Mouse (Mus musculus) heart, embryonic 13.5 days (tissue): Measurements from ENCODE around the gene Cars. TPM values are rescaled to one million over a fixed set of nuclear protein-coding genes. Genes with fewer than 3 reads are reported as not detected.
"Not testable (repeated sequence)": the region's sequence is repeated elsewhere in the genome, so short reads cannot be mapped to it uniquely, and the experiment has no call there.

Experiments used
- ATAC-seq: fragments of 200-750 bp; cut with Nextera tagmentation; 2 replicates; pipeline ENCODE4 v1.8.0; 2017; ENCODE audit warnings: moderate TSS enrichment; ENCODE audit not compliant: insufficient number of reproducible peaks, low FRiP score, low TSS enrichment; ENCODE audit errors: extremely low read depth
- H3K27ac ChIP-seq: fragments of 300-500 bp; sonication (generic); replicated peaks from 2 replicates; pipeline ENCODE4 v1.5.1; 2015; ENCODE audit warnings: moderate library complexity, mild to moderate bottlenecking, inconsistent platforms
- H3K27me3 ChIP-seq: fragments of 300-500 bp; sonication (generic); replicated peaks from 2 replicates; pipeline ENCODE4 v1.6.1; 2015; ENCODE audit warnings: mild to moderate bottlenecking, inconsistent platforms
- H3K36me3 ChIP-seq: fragments of 300-500 bp; sonication (generic); 2 replicates; pipeline ENCODE4 v1.6.1; 2015; ENCODE audit warnings: mild to moderate bottlenecking, inconsistent platforms
- H3K4me1 ChIP-seq: fragments of 300-500 bp; sonication (generic); 2 replicates; pipeline ENCODE4 v1.6.1; 2015; ENCODE audit warnings: inconsistent platforms
- H3K4me2 ChIP-seq: fragments of 300-500 bp; sonication (generic); 2 replicates; pipeline ENCODE4 v1.6.1; 2015; ENCODE audit warnings: inconsistent platforms, mild to moderate bottlenecking, moderate library complexity
- H3K4me3 ChIP-seq: fragments of 300-500 bp; sonication (generic); 2 replicates; pipeline ENCODE4 v1.5.1; 2015; ENCODE audit warnings: moderate library complexity, mild to moderate bottlenecking, inconsistent platforms
- H3K9ac ChIP-seq: fragments of 300-500 bp; sonication (generic); 2 replicates; pipeline ENCODE4 v1.6.1; 2015; ENCODE audit warnings: inconsistent platforms, mild to moderate bottlenecking, moderate library complexity
- H3K9me3 ChIP-seq: fragments of 300-500 bp; sonication (generic); 2 replicates; pipeline ENCODE4 v1.6.1; 2016; ENCODE audit warnings: inconsistent platforms
- WGBS: fragments of 180-500 bp; shearing (Covaris S2); methylation state at CpG from one replicate; pipeline ENCODE4 v1.1.7; 2015; ENCODE audit warnings: mixed read lengths; 5-methylcytosine and 5-hydroxymethylcytosine counted together
- polyA plus RNA-seq: library from polyadenylated mRNA; unstranded; fragments of >200 nt; fragmentation: Nextera tagmentation; extraction: Ambion mirVana; gene quantifications from 2 replicates; pipeline ENCODE4 v1.2.1, GENCODE M21; 2015

The Cars gene
- polyA plus RNA-seq, 1 experiment from 2014 or later, result 26.6 TPM

- H3K4me2 ChIP-seq, result no peak overlapping the region
- no peak overlapping the region for H3K9ac ChIP-seq
- H3K27me3 ChIP-seq, result no peaks in the 10 kb centered on the region
- no peak overlapping the region for H3K4me3 ChIP-seq
- peaks cover 71% of the 10 kb centered on the region for H3K4me1 ChIP-seq
- peaks cover 30% of the 10 kb centered on the region for H3K36me3 ChIP-seq
- ATAC-seq, result no peak
- WGBS, result 82% methylated on average over 2 of the region's 2 CpGs
- no peak overlapping the region for H3K27ac ChIP-seq
- no peaks in the 10 kb centered on the region for H3K9me3 ChIP-seq
Measured at GRCm38 (mm10) chr7:143544368-143544767, 55.5 kb downstream of the Cars start.

GRCm38 (mm10) chr7:143538671-143539070 is 61.2 kb downstream of the Cars start:
- Histone ChIP-seq H3K36me3 (peaks cover 72% of the 10 kb centered on the region), H3K9me3 (no peaks in the 10 kb centered on the region), H3K4me3 (no peak overlapping the region), H3K4me1 (peaks cover 36% of the 10 kb centered on the region), H3K27me3 (no peaks in the 10 kb centered on the region), H3K27ac (no peak overlapping the region), H3K4me2 (no peak overlapping the region), H3K9ac (no peak overlapping the region)
- ATAC-seq, result no peak
- WGBS, result 48% methylated on average over 1 of the region's 1 CpGs

- H3K27me3 ChIP-seq, H3K9ac ChIP-seq, H3K27ac ChIP-seq, H3K4me2 ChIP-seq, H3K4me3 ChIP-seq, ATAC-seq, H3K9me3 ChIP-seq: not testable (repeated sequence)
- 62% methylated on average over 6 of the region's 6 CpGs for WGBS
- peaks cover 31% of the 10 kb centered on the region for H3K4me1 ChIP-seq
- peaks cover 77% of the 10 kb centered on the region for H3K36me3 ChIP-seq
Measured at GRCm38 (mm10) chr7:143538229-143538628, 61.7 kb downstream of the Cars start.

- Histone ChIP-seq H3K27ac (no peak overlapping the region), H3K4me2 (no peak overlapping the region), H3K36me3 (peaks cover 97% of the 10 kb centered on the region), H3K9me3 (no peaks in the 10 kb centered on the region), H3K4me1 (peaks cover 20% of the 10 kb centered on the region), H3K27me3 (no peaks in the 10 kb centered on the region), H3K4me3 (no peak overlapping the region), H3K9ac (no peak overlapping the region)
- ATAC-seq, result no peak
- 83% methylated on average over 3 of the region's 3 CpGs for WGBS
Measured at GRCm38 (mm10) chr7:143536251-143536650, 63.6 kb downstream of the Cars start.

GRCm38 (mm10) chr7:143533284-143533683 is 66.6 kb downstream of the Cars start:
- no peak for ATAC-seq
- H3K36me3 ChIP-seq, result peaks cover 100% of the 10 kb centered on the region
- H3K9me3 ChIP-seq, result no peaks in the 10 kb centered on the region
- WGBS, result 72% methylated on average over 2 of the region's 2 CpGs
- H3K27me3 ChIP-seq, result no peaks in the 10 kb centered on the region
- H3K27ac ChIP-seq, result no peak overlapping the region
- peaks cover 6% of the 10 kb centered on the region for H3K4me1 ChIP-seq
- no peak overlapping the region for H3K4me2 ChIP-seq
- no peak overlapping the region for H3K9ac ChIP-seq
- no peak overlapping the region for H3K4me3 ChIP-seq

GRCm38 (mm10) chr7:143532410-143532809 is 67.5 kb downstream of the Cars start:
- no peak for ATAC-seq
- Histone ChIP-seq H3K36me3 (peaks cover 100% of the 10 kb centered on the region), H3K4me3 (no peak overlapping the region), H3K4me1 (peaks cover 6% of the 10 kb centered on the region), H3K9me3 (no peaks in the 10 kb centered on the region), H3K9ac (no peak overlapping the region), H3K4me2 (no peak overlapping the region), H3K27ac (no peak overlapping the region), H3K27me3 (no peaks in the 10 kb centered on the region)
- WGBS, result 71% methylated on average over 1 of the region's 1 CpGs

GRCm38 (mm10) chr7:143519333-143519732 is 80.6 kb downstream of the Cars start:
- WGBS, result 67% methylated on average over 4 of the region's 4 CpGs
- Histone ChIP-seq H3K27ac (no peak overlapping the region), H3K9ac (no peak overlapping the region), H3K36me3 (peaks cover 100% of the 10 kb centered on the region), H3K4me1 (peaks cover 5% of the 10 kb centered on the region; the same call in 1 of the 2 replicates), H3K4me3 (no peak overlapping the region), H3K9me3 (no peaks in the 10 kb centered on the region), H3K27me3 (no peaks in the 10 kb centered on the region), H3K4me2 (no peak overlapping the region)
- ATAC-seq, result no peak

GRCm38 (mm10) chr7:143514416-143514768 is 85.5 kb downstream of the Cars start:
- H3K27ac ChIP-seq, result no peak overlapping the region
- no peak overlapping the region for H3K4me2 ChIP-seq
- H3K4me1 ChIP-seq, result peaks cover 8% of the 10 kb centered on the region
- H3K36me3 ChIP-seq, result peaks cover 76% of the 10 kb centered on the region
- 89% methylated on average over 4 of the region's 4 CpGs for WGBS
- H3K9me3 ChIP-seq, result no peaks in the 10 kb centered on the region
- H3K9ac ChIP-seq, result no peak overlapping the region
- H3K27me3 ChIP-seq, result no peaks in the 10 kb centered on the region
- ATAC-seq, result no peak
- H3K4me3 ChIP-seq, result no peak overlapping the region

- peaks cover 71% of the 10 kb centered on the region for H3K36me3 ChIP-seq
Measured at GRCm38 (mm10) chr7:143513763-143514415, 86.0 kb downstream of the Cars start.

GRCm38 (mm10) chr7:143511335-143511712 is 88.6 kb downstream of the Cars start:
- Histone ChIP-seq H3K9ac (no peak overlapping the region), H3K36me3 (peaks cover 45% of the 10 kb centered on the region), H3K9me3 (no peaks in the 10 kb centered on the region), H3K4me2 (no peak overlapping the region), H3K27ac (no peak overlapping the region), H3K27me3 (peaks cover 5% of the 10 kb centered on the region; the same call in 1 of the 2 replicates), H3K4me1 (peaks cover 8% of the 10 kb centered on the region), H3K4me3 (no peak overlapping the region)
- no peak for ATAC-seq

More at GRCm38 (mm10) chr7:143513763-143514415, 86.0 kb downstream of the Cars start:
- 89% methylated on average over 10 of the region's 10 CpGs for WGBS
- no peak overlapping the region for H3K9ac ChIP-seq
- ATAC-seq, result no peak
- no peak overlapping the region for H3K4me2 ChIP-seq
- peaks cover 8% of the 10 kb centered on the region for H3K4me1 ChIP-seq
- no peaks in the 10 kb centered on the region for H3K27me3 ChIP-seq
- H3K27ac ChIP-seq, result no peak overlapping the region
- no peaks in the 10 kb centered on the region for H3K9me3 ChIP-seq
- no peak overlapping the region for H3K4me3 ChIP-seq

GRCm38 (mm10) chr7:143510593-143511334 is 89.1 kb downstream of the Cars start:
- peaks cover 8% of the 10 kb centered on the region for H3K4me1 ChIP-seq
- 83% methylated on average over 3 of the region's 3 CpGs for WGBS
- H3K27me3 ChIP-seq, result peaks cover 7% of the 10 kb centered on the region; the same call in 1 of the 2 replicates
- H3K36me3 ChIP-seq, result peaks cover 39% of the 10 kb centered on the region
- no peak overlapping the region for H3K27ac ChIP-seq
- no peak overlapping the region for H3K4me2 ChIP-seq
- no peak for ATAC-seq
- no peak overlapping the region for H3K9ac ChIP-seq
- no peaks in the 10 kb centered on the region for H3K9me3 ChIP-seq
- H3K4me3 ChIP-seq, result no peak overlapping the region

GRCm38 (mm10) chr7:143509566-143509965 is 90.3 kb downstream of the Cars start:
- Histone ChIP-seq H3K27ac (no peak overlapping the region), H3K4me2 (no peak overlapping the region), H3K4me1 (peaks cover 8% of the 10 kb centered on the region), H3K9me3 (no peaks in the 10 kb centered on the region), H3K9ac (no peak overlapping the region), H3K36me3 (peaks cover 27% of the 10 kb centered on the region), H3K4me3 (no peak overlapping the region), H3K27me3 (peaks cover 15% of the 10 kb centered on the region)
- no peak for ATAC-seq
- WGBS, result 70% methylated on average over 1 of the region's 1 CpGs
